ENCODE assay signal across 15 mouse cellular contexts in the genomic region with DNA sequence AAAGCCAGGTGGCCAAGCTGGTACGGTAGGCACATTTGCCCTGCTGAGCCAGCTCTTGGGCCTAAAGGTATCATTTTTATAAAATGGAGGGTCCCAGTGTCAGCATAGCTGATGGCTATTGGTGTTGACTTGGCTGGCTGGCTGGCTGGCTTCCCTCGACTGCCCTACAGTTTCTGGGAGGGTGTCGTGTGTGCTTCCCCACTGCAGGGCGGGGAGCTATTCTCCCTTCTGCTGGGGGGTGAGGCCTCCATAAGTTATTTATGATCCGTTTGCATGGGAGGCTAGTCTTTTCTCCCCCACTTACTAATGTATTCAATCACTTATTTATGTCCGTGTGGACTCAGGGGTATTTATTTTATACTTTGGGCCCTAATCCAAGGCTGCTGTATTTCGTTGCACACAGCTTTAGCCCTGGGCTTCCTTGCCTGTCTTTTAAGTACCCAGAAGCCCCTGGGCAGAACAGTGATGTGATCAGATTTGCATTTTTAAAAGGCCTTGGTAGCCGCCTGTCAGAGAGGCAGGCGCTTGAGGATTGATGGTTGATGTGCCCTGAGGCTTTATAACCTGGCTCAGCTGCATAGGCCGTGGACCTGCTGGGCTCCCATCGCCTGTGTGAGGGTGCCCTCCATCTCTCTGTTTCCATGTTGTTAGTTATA.
DNase-seq lines count a peak whose midpoint lies in the region; ATAC-seq and TF ChIP-seq lines count a peak whose summit lies in the region.
"Had no signal": no experiment of that assay in that cellular context is flagged by ENCODE, and none has a peak within 500 bp of the region (broad histone marks: within the 10 kb centered on the region; RNA-seq: fewer than 3 reads in every experiment).

No protein-coding gene starts in this region.

- no peak overlapping the region for H3K9ac ChIP-seq in limb, embryonic 12.5 days (replicated peaks)
- H3K9ac ChIP-seq in midbrain, postnatal 0 days (replicated peaks; ENCODE audit: low read length, poor library complexity, severe bottlenecking), result no peak overlapping the region
- H3K9ac ChIP-seq: intestine, embryonic 15.5 days had no signal

- H3K27me3 ChIP-seq in limb, embryonic 12.5 days, result no peaks in the 10 kb centered on the region
- H3K27me3 ChIP-seq in midbrain, postnatal 0 days (ENCODE audit: insufficient read depth, low read length), result no peaks in the 10 kb centered on the region
- H3K27me3 ChIP-seq: intestine, embryonic 15.5 days had no signal

- no peak for TF ChIP-seq POLR2A in embryonic fibroblast, embryonic 13.5 days (IDR thresholded peaks at IDR 0.05; ENCODE audit: low read depth, low read length)

- ATAC-seq in limb, embryonic 12.5 days (ENCODE audit: insufficient number of reproducible peaks, insufficient read depth, low FRiP score, low TSS enrichment, low read depth), result no peak
- ATAC-seq in midbrain, postnatal 0 days (ENCODE audit: low FRiP score), result no peak
- ATAC-seq: intestine, embryonic 15.5 days had no signal

- no peak overlapping the region for H3K4me3 ChIP-seq in gastrocnemius, adult 2 months
- no peak overlapping the region for H3K4me3 ChIP-seq in embryonic fibroblast, embryonic 13.5 days (ENCODE audit: insufficient read depth, low read length)
- H3K4me3 ChIP-seq in limb, embryonic 12.5 days (replicated peaks), result no peak overlapping the region
- H3K4me3 ChIP-seq in midbrain, postnatal 0 days (ENCODE audit: low read depth, low read length), result no peak overlapping the region
- H3K4me3 ChIP-seq: intestine, embryonic 15.5 days had no signal

- H3K9me3 ChIP-seq in limb, embryonic 12.5 days, result 0 out of 2 replicates have a peak, but pooled peaks cover 6% of the 10 kb centered on the region
- H3K9me3 ChIP-seq in midbrain, postnatal 0 days (ENCODE audit: low read length), result no peaks in the 10 kb centered on the region
- H3K9me3 ChIP-seq: intestine, embryonic 15.5 days had no signal

- no peak overlapping the region for H3K4me2 ChIP-seq in limb, embryonic 12.5 days
- H3K4me2 ChIP-seq in midbrain, postnatal 0 days (ENCODE audit: low read depth, low read length, poor library complexity, severe bottlenecking), result no peak overlapping the region
- H3K4me2 ChIP-seq: intestine, embryonic 15.5 days had no signal

- TF ChIP-seq CTCF in gastrocnemius, adult 2 months (IDR thresholded peaks at IDR 0.05), result no peak
- TF ChIP-seq CTCF in embryonic fibroblast, embryonic 13.5 days (IDR thresholded peaks at IDR 0.05; ENCODE audit: borderline replicate concordance, insufficient read depth, low read length), result no peak
- TF ChIP-seq CTCF in midbrain, postnatal 0 days (IDR thresholded peaks at IDR 0.05), result no peak

- 48% methylated on average over 11 of the region's 11 CpGs for WGBS in limb, embryonic 12.5 days
- 30% methylated on average over 11 of the region's 11 CpGs for WGBS in midbrain, postnatal 0 days

- H3K36me3 ChIP-seq in limb, embryonic 12.5 days, result peaks cover 6% of the 10 kb centered on the region; the same call in 1 of the 2 replicates
- H3K36me3 ChIP-seq in midbrain, postnatal 0 days (ENCODE audit: insufficient read depth, low read length), result no peaks in the 10 kb centered on the region

- intact Hi-C loops in gastrocnemius, adult 2 months (cut with DNase I), result no loop called here

- no peak for DNase-seq in gastrocnemius, adult 2 months
- DNase-seq in gastrocnemius, postnatal 10 days, result no peak
- no peak for DNase-seq in midbrain, postnatal 0 days (ENCODE audit: low spot score)
- DNase-seq in thymus, postnatal 36 days, result no peak
- no peak for DNase-seq in lung, postnatal 10 days
- no peak for DNase-seq in kidney, adult 18-20 months
- DNase-seq: adrenal gland, postnatal 25 days; B cell, adult 2 months; cerebellum, adult 11 months; lung, adult 18-20 months; right cerebral cortex, postnatal 25 days; thymus, postnatal 4 days had no signal

- H3K27ac ChIP-seq in gastrocnemius, adult 2 months, result peak overlapping the region; percentile 70
- H3K27ac ChIP-seq in embryonic fibroblast, embryonic 13.5 days (ENCODE audit: insufficient read depth, low read length), result peak overlapping the region; percentile 1; the same call in 1 of the 2 replicates
- H3K27ac ChIP-seq in limb, embryonic 12.5 days, result peak overlapping the region; percentile 36
- H3K27ac ChIP-seq in midbrain, postnatal 0 days (ENCODE audit: low read depth, low read length), result peak overlapping the region; percentile 38; the same call in 1 of the 2 replicates
- H3K27ac ChIP-seq: intestine, embryonic 15.5 days had no signal

- H3K4me1 ChIP-seq in embryonic fibroblast, embryonic 13.5 days (ENCODE audit: control insufficient read depth, insufficient read depth, low read length), result no peaks in the 10 kb centered on the region
- H3K4me1 ChIP-seq in limb, embryonic 12.5 days (replicated peaks), result peaks cover 24% of the 10 kb centered on the region
- no peaks in the 10 kb centered on the region; the same call in 1 of the 2 replicates for H3K4me1 ChIP-seq in midbrain, postnatal 0 days (ENCODE audit: insufficient read depth, low read length)

Comparison
In these comparisons a context has a peak if more than half of its experiments do, and no peak if none do; other contexts are left out.
1. H3K27ac ChIP-seq: peak in every context shown above with its lines; median percentile 70 in gastrocnemius, adult 2 months; 38 in midbrain, postnatal 0 days; 36 in limb, embryonic 12.5 days; 1 in embryonic fibroblast, embryonic 13.5 days.